Mouse (Mus musculus) liver, postnatal 0 days (tissue): Measurements from ENCODE around the gene Tmem184b. TPM values are rescaled to one million over a fixed set of nuclear protein-coding genes. Genes with fewer than 3 reads are reported as not detected.
A peak's percentile ranks its signal among the peaks of the same experiment; 100 is the strongest.

Source experiments
- ATAC-seq: fragments of 200-750 bp; cut with Nextera tagmentation; 2 replicates; pipeline ENCODE4 v1.8.0; 2017; ENCODE audit warnings: mild to moderate bottlenecking, moderate library complexity
- DNase-seq: peaks from one replicate; pipeline ENCODE4 v3.0.0-alpha.2; 2016
- H3K27ac ChIP-seq: fragments of 300-500 bp; sonication (generic); 2 replicates; pipeline ENCODE4 v1.5.1; 2014; ENCODE audit warnings: antibody characterized with exemption, moderate library complexity, mild to moderate bottlenecking, low read depth
- H3K27me3 ChIP-seq: fragments of 300-500 bp; sonication (generic); 2 replicates; pipeline ENCODE4 v1.6.1; 2014; ENCODE audit warnings: low read length, control low read depth, mixed read lengths; ENCODE audit not compliant: insufficient read depth
- H3K36me3 ChIP-seq: fragments of 300-500 bp; sonication (generic); replicated peaks from 2 replicates; pipeline ENCODE4 v1.6.1; 2014; ENCODE audit warnings: mild to moderate bottlenecking, control low read depth, low read length, moderate library complexity, mixed read lengths; ENCODE audit not compliant: insufficient read depth
- H3K4me1 ChIP-seq: fragments of 300-500 bp; sonication (generic); 2 replicates; pipeline ENCODE4 v1.6.1; 2014; ENCODE audit warnings: antibody characterized with exemption, mild to moderate bottlenecking, control low read depth; ENCODE audit not compliant: insufficient read depth
- H3K4me2 ChIP-seq: fragments of 300-500 bp; sonication (generic); 2 replicates; pipeline ENCODE4 v1.6.1; 2014; ENCODE audit warnings: low read depth, mild to moderate bottlenecking, low read length, moderate library complexity, mixed read lengths
- H3K4me3 ChIP-seq: fragments of 300-500 bp; sonication (generic); 2 replicates; pipeline ENCODE4 v1.5.1; 2014; ENCODE audit warnings: low read depth, low read length
- H3K9ac ChIP-seq: fragments of 300-500 bp; sonication (generic); replicated peaks from 2 replicates; pipeline ENCODE4 v1.6.1; 2014; ENCODE audit warnings: mild to moderate bottlenecking, moderate library complexity
- H3K9me3 ChIP-seq: fragments of 300-500 bp; sonication (generic); 2 replicates; pipeline ENCODE4 v1.6.1; 2016; ENCODE audit warnings: mild to moderate bottlenecking, control low read depth, low read length, mixed read lengths
- CTCF ChIP-seq: sonication (generic); IDR thresholded peaks from 2 replicates; pipeline ENCODE4 v1.5.1; 2016; ENCODE audit warnings: antibody characterized with exemption, low read depth
- EP300 ChIP-seq: IDR thresholded peaks from 2 replicates; pipeline ENCODE4 v1.6.1; 2016; ENCODE audit warnings: antibody characterized with exemption, low read depth, mild to moderate bottlenecking
- whole genome bisulfite sequencing: fragments of 180-500 bp; shearing (Covaris S2); extraction: QIAGEN DNeasy Blood & Tissue Kit; methylation state at CpG from one replicate; pipeline ENCODE4 v1.1.7; 2014; ENCODE audit not compliant: insufficient replicate concordance; 5-methylcytosine and 5-hydroxymethylcytosine counted together
- polyA plus RNA-seq: library from polyadenylated mRNA; unstranded; fragments of >200 nt; fragmentation: Nextera tagmentation; extraction: Ambion mirVana; gene quantifications from 2 replicates; pipeline ENCODE4 v1.2.1, GENCODE M21; 2015

The Tmem184b gene
- polyA plus RNA-seq, 1 experiment from 2014 or later = 8.4 TPM

GRCm38 (mm10) chr15:79391447-79392093, 11.8 kb downstream of the Tmem184b start:
- 48% methylated on average over 7 of the region's 7 CpGs for WGBS
- Histone ChIP-seq H3K9me3 (no peaks in the 10 kb centered on the region), H3K36me3 (no peaks in the 10 kb centered on the region), H3K27ac (peak overlapping the region; percentile 66), H3K4me1 (peaks cover 64% of the 10 kb centered on the region), H3K27me3 (no peaks in the 10 kb centered on the region), H3K4me2 (no peak overlapping the region), H3K9ac (no peak overlapping the region), H3K4me3 (no peak overlapping the region)
- peak; percentile 9; the same call in 1 of the 2 replicates for ATAC-seq
- DNase-seq = peak; percentile 37
- TF ChIP-seq EP300 = no peak
- no peak for TF ChIP-seq CTCF

- Histone ChIP-seq H3K4me3 (no peak overlapping the region), H3K4me1 (peaks cover 64% of the 10 kb centered on the region), H3K9me3 (no peaks in the 10 kb centered on the region), H3K4me2 (no peak overlapping the region), H3K27ac (peak overlapping the region; percentile 69), H3K27me3 (no peaks in the 10 kb centered on the region), H3K36me3 (no peaks in the 10 kb centered on the region), H3K9ac (no peak overlapping the region)
- DNase-seq (peak; percentile 67), ATAC-seq (peak; percentile 77)
- peak; percentile 77; the same call in 1 of the 2 replicates for TF ChIP-seq EP300
- TF ChIP-seq CTCF = no peak
- 47% methylated on average over 6 of the region's 6 CpGs for WGBS
Measured at GRCm38 (mm10) chr15:79390434-79390833, 12.9 kb downstream of the Tmem184b start.

- H3K4me1 ChIP-seq = peaks cover 56% of the 10 kb centered on the region
- peak overlapping the region; percentile 69 for H3K27ac ChIP-seq
- WGBS = 63% methylated on average over 6 of the region's 6 CpGs
- no peaks in the 10 kb centered on the region for H3K36me3 ChIP-seq
- H3K27me3 ChIP-seq = no peaks in the 10 kb centered on the region
- no peak overlapping the region for H3K4me3 ChIP-seq
- TF ChIP-seq CTCF = no peak
- TF ChIP-seq EP300 = no peak
- no peak overlapping the region for H3K9ac ChIP-seq
- H3K4me2 ChIP-seq = no peak overlapping the region
- H3K9me3 ChIP-seq = no peaks in the 10 kb centered on the region
- no peak for DNase-seq
- ATAC-seq = peak; percentile 68
Measured at GRCm38 (mm10) chr15:79388171-79388570, 15.2 kb downstream of the Tmem184b start.

GRCm38 (mm10) chr15:79387611-79388010, 15.8 kb downstream of the Tmem184b start:
- H3K36me3 ChIP-seq = no peaks in the 10 kb centered on the region
- 45% methylated on average over 7 of the region's 7 CpGs for WGBS
- H3K4me1 ChIP-seq = peaks cover 50% of the 10 kb centered on the region
- H3K27me3 ChIP-seq = no peaks in the 10 kb centered on the region
- H3K9me3 ChIP-seq = no peaks in the 10 kb centered on the region
- ATAC-seq (no peak), DNase-seq (no peak)
- H3K27ac ChIP-seq = peak overlapping the region; percentile 69
- no peak overlapping the region for H3K4me2 ChIP-seq
- H3K4me3 ChIP-seq = no peak overlapping the region
- H3K9ac ChIP-seq = no peak overlapping the region
- no peak for TF ChIP-seq EP300
- TF ChIP-seq CTCF = no peak

GRCm38 (mm10) chr15:79387081-79387480, 16.3 kb downstream of the Tmem184b start:
- Histone ChIP-seq H3K9ac (no peak overlapping the region), H3K27ac (peak overlapping the region; percentile 69), H3K4me3 (no peak overlapping the region), H3K36me3 (no peaks in the 10 kb centered on the region), H3K4me1 (peaks cover 45% of the 10 kb centered on the region), H3K4me2 (no peak overlapping the region), H3K9me3 (no peaks in the 10 kb centered on the region), H3K27me3 (no peaks in the 10 kb centered on the region)
- TF ChIP-seq EP300 = no peak
- no peak for TF ChIP-seq CTCF
- no peak for DNase-seq
- no peak for ATAC-seq
- 63% methylated on average over 6 of the region's 6 CpGs for WGBS

GRCm38 (mm10) chr15:79381644-79382043, 21.7 kb downstream of the Tmem184b start:
- H3K27me3 ChIP-seq = no peaks in the 10 kb centered on the region
- no peak overlapping the region for H3K4me3 ChIP-seq
- no peak for DNase-seq
- no peak overlapping the region for H3K9ac ChIP-seq
- 75% methylated on average over 9 of the region's 9 CpGs for WGBS
- no peak for TF ChIP-seq CTCF
- TF ChIP-seq EP300 = no peak
- no peaks in the 10 kb centered on the region for H3K4me1 ChIP-seq
- no peak for ATAC-seq
- peaks cover 15% of the 10 kb centered on the region for H3K36me3 ChIP-seq
- H3K27ac ChIP-seq = no peak overlapping the region
- no peak overlapping the region for H3K4me2 ChIP-seq
- H3K9me3 ChIP-seq = no peaks in the 10 kb centered on the region
